Mouse (Mus musculus) kidney, adult 2 months (tissue): ENCODE results near the gene Tmem209. TPM values are rescaled to one million over a fixed set of nuclear protein-coding genes. Genes with fewer than 3 reads are reported as not detected.

Source experiments
- DNase-seq: peaks from one replicate; pipeline ENCODE4 v3.0.0; 2021
- H3K27ac ChIP-seq: fragments of 200-500 bp; 2 replicates; pipeline ENCODE4 v1.5.1; 2012; ENCODE audit warnings: low read depth, low read length, control low read depth, inconsistent platforms; ENCODE audit not compliant: insufficient read depth
- H3K27me3 ChIP-seq: fragments of 200-500 bp; replicated peaks from 2 replicates; pipeline ENCODE4 v1.6.1; 2012; ENCODE audit warnings: mild to moderate bottlenecking, moderate library complexity, low read length, inconsistent platforms; ENCODE audit not compliant: control insufficient read depth, insufficient read depth
- H3K36me3 ChIP-seq: fragments of 200-500 bp; 2 replicates; pipeline ENCODE4 v1.6.1; 2012; ENCODE audit warnings: mild to moderate bottlenecking, moderate library complexity, low read length, inconsistent platforms; ENCODE audit not compliant: control insufficient read depth, insufficient read depth
- H3K4me1 ChIP-seq: fragments of 200-500 bp; 2 replicates; pipeline ENCODE4 v1.6.1; 2011; ENCODE audit warnings: low read length; ENCODE audit not compliant: control insufficient read depth, insufficient read depth
- H3K4me3 ChIP-seq: fragments of 200-500 bp; 2 replicates; pipeline ENCODE4 v1.5.1; 2011; ENCODE audit warnings: mild to moderate bottlenecking, low read depth, low read length, control low read depth; ENCODE audit not compliant: insufficient read depth
- CTCF ChIP-seq: fragments of 200-500 bp; conservative IDR thresholded peaks from 2 replicates; pipeline ENCODE4 v1.5.1; 2011; ENCODE audit warnings: low read depth, mild to moderate bottlenecking, control low read depth, low read length, moderate library complexity, mixed read lengths; ENCODE audit not compliant: insufficient read depth, insufficient read length
- POLR2A ChIP-seq: fragments of 200-500 bp; IDR thresholded peaks from one replicate; pipeline ENCODE4 v1.6.1; 2011; ENCODE audit warnings: low read depth, low read length, control low read depth
- WGBS: fragments of 180-500 bp; shearing (Covaris S2); methylation state at CpG from one replicate; pipeline ENCODE4 v1.1.7; 2018; 5-methylcytosine and 5-hydroxymethylcytosine counted together
- polyA plus RNA-seq: library from polyadenylated mRNA; depleted of rRNA; stranded (reverse); fragments of >200 nt; gene quantifications from 2 replicates; pipeline ENCODE4 v1.2.3, GENCODE M21; 2012

Gene Tmem209
- polyA plus RNA-seq, 1 experiment: 27.3 TPM

GRCm38 (mm10) chr6:30546571-30547273 is 37.1 kb upstream of the Tmem209 start:
- Histone ChIP-seq H3K36me3 (no peaks in the 10 kb centered on the region), H3K4me1 (no peaks in the 10 kb centered on the region), H3K27me3 (no peaks in the 10 kb centered on the region; the same call in none of the 2 replicates), H3K4me3 (no peak overlapping the region; the same call in 1 of the 2 replicates), H3K27ac (no peak overlapping the region)
- WGBS: 34% methylated on average over 17 of the region's 17 CpGs
- TF ChIP-seq POLR2A (no peak), CTCF (no peak)
- no peak for DNase-seq

GRCm38 (mm10) chr6:30545689-30546088 is 36.1 kb upstream of the Tmem209 start:
- no peaks in the 10 kb centered on the region for H3K4me1 ChIP-seq
- H3K36me3 ChIP-seq: no peaks in the 10 kb centered on the region
- H3K27me3 ChIP-seq: no peaks in the 10 kb centered on the region; the same call in none of the 2 replicates
- H3K4me3 ChIP-seq: no peak overlapping the region
- no peak overlapping the region for H3K27ac ChIP-seq
- DNase-seq: no peak
- no peak for TF ChIP-seq CTCF
- TF ChIP-seq POLR2A: no peak
- 75% methylated on average over 7 of the region's 7 CpGs for WGBS

- H3K27ac ChIP-seq: no peak overlapping the region
- no peak overlapping the region for H3K4me3 ChIP-seq
- H3K36me3 ChIP-seq: no peaks in the 10 kb centered on the region
- no peaks in the 10 kb centered on the region; the same call in none of the 2 replicates for H3K27me3 ChIP-seq
- H3K4me1 ChIP-seq: no peaks in the 10 kb centered on the region
- TF ChIP-seq CTCF (no peak), POLR2A (no peak)
- 40% methylated on average over 8 of the region's 8 CpGs for WGBS
- no peak for DNase-seq
These were observed 34.3 kb upstream of the Tmem209 start for GRCm38 (mm10) chr6:30543851-30544250.

GRCm38 (mm10) chr6:30543077-30543476 is 33.5 kb upstream of the Tmem209 start:
- Histone ChIP-seq H3K27me3 (no peaks in the 10 kb centered on the region; the same call in none of the 2 replicates), H3K4me1 (no peaks in the 10 kb centered on the region), H3K4me3 (no peak overlapping the region), H3K36me3 (no peaks in the 10 kb centered on the region), H3K27ac (no peak overlapping the region)
- WGBS: 75% methylated on average over 12 of the region's 12 CpGs
- TF ChIP-seq POLR2A: no peak
- no peak for TF ChIP-seq CTCF
- DNase-seq: no peak

GRCm38 (mm10) chr6:30542277-30542676 is 32.7 kb upstream of the Tmem209 start:
- Histone ChIP-seq H3K4me1 (no peaks in the 10 kb centered on the region), H3K27ac (no peak overlapping the region), H3K36me3 (no peaks in the 10 kb centered on the region), H3K27me3 (no peaks in the 10 kb centered on the region; the same call in none of the 2 replicates), H3K4me3 (no peak overlapping the region)
- WGBS: 92% methylated on average over 6 of the region's 6 CpGs
- DNase-seq: no peak
- TF ChIP-seq POLR2A (no peak), CTCF (no peak)

GRCm38 (mm10) chr6:30541009-30541799 is 31.6 kb upstream of the Tmem209 start, which contains the start of gene Cpa2:
TSS of gene Cpa2 (plus strand) at chr6:30541582.
- no peak for DNase-seq

GRCm38 (mm10) chr6:30538800-30539199 is 29.2 kb upstream of the Tmem209 start:
- DNase-seq: no peak
- no peaks in the 10 kb centered on the region for H3K4me1 ChIP-seq
- H3K4me3 ChIP-seq: no peak overlapping the region
- H3K27ac ChIP-seq: no peak overlapping the region
- no peaks in the 10 kb centered on the region; the same call in 1 of the 2 replicates for H3K27me3 ChIP-seq
- 71% methylated on average over 5 of the region's 5 CpGs for WGBS
- TF ChIP-seq POLR2A (no peak), CTCF (no peak)
- no peaks in the 10 kb centered on the region for H3K36me3 ChIP-seq

More at GRCm38 (mm10) chr6:30541009-30541799, 31.6 kb upstream of the Tmem209 start, which contains the start of gene Cpa2:
- no peaks in the 10 kb centered on the region for H3K36me3 ChIP-seq
- no peaks in the 10 kb centered on the region; the same call in 1 of the 2 replicates for H3K27me3 ChIP-seq
- H3K27ac ChIP-seq: no peak within 1 kb of the TSS
- H3K4me1 ChIP-seq: no peaks in the 10 kb centered on the region
- WGBS: 76% methylated on average over 11 of the region's 11 CpGs
- no peak within 1 kb of the TSS for H3K4me3 ChIP-seq
- TF ChIP-seq CTCF (no peak), POLR2A (no peak)
